Mouse (Mus musculus) heart, postnatal 0 days (tissue): ENCODE data around the gene Dtx3l.

Experiments
- CTCF ChIP-seq: IDR thresholded peaks from 2 replicates; pipeline ENCODE4 v1.5.1; 2016; ENCODE audit warnings: antibody characterized with exemption, control low read depth, low read depth
- EP300 ChIP-seq: IDR thresholded peaks from 2 replicates; pipeline ENCODE4 v1.6.1; 2016; ENCODE audit warnings: antibody characterized with exemption, low read depth

DNA sequence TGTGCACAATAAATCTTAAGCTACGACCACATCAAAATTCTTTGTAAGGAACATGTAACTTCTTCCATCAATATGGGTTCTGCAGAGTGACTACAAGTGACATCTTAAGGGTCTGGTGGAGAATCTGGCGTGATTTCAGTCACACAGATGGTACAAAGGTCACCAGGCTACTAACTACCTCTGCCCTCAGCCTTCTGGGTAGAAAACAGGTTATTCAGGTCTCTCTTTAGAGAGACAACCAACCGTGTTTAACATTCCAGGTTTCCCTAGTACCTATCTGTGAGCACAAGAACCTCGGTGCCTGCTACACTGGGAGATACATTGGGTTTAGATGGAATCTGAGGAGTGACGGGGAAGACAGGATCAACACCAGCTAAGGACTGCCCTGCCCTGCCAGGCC, 24.6 kb downstream of the Dtx3l start:
- no peak for TF ChIP-seq CTCF
- TF ChIP-seq EP300, result no peak
